Mouse (Mus musculus): Measurements from ENCODE around the gene Icosl.
"Not testable (repeated sequence)": the region's sequence is repeated elsewhere in the genome, so short reads cannot be mapped to it uniquely, and the experiment has no call there.

Gene Icosl

GRCm38 (mm10) chr10:78069101-78070011 lies at the start of gene Icosl:
Icosl (plus strand) TSS chr10:78069302.
- DNase-seq = peak; percentile 86 to 92

DNA sequence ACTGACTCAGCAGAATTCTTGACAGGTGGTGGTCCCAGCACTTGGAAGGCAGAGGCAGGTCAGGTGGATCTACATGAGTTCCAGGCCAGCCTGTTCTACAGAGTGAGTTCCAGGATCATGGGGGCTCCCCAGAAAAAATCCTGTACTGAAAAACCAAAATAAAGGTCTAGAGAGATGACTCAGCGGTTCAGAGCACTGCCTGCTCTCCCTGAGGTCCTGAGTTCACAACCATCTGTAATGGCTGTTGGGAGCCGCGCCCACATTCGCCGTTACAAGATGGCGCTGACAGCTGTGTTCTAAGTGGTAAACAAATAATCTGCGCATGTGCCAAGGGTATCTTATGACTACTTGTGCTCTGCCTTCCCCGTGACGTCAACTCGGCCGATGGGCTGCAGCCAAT lies 49.1 kb upstream of the Icosl start:
- not testable (repeated sequence) for DNase-seq

DNA sequence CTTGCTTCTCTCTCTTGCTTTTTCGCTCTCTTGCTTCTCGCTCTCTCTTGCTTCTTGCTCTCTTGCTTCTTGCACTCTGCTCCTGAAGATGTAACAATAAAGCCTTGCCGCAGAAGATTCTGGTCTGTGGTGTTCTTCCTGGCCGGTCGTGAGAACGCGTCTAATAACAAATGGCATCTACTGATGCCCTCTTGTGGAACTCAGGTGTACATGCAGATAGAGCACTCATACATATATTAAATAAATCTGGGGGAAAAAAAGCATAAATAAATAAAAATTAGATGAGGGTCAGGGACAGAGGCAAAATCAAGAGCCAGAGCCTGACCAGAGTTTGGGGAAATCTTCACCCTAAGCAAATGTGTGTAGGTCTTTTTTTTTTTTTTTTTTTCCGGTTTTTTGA lies 43.6 kb upstream of the Icosl start:
- DNase-seq = not testable (repeated sequence)

GRCm38 (mm10) chr10:78028129-78028528 lies 41.0 kb upstream of the Icosl start:
- DNase-seq = peak; percentile 84 to 86

DNA sequence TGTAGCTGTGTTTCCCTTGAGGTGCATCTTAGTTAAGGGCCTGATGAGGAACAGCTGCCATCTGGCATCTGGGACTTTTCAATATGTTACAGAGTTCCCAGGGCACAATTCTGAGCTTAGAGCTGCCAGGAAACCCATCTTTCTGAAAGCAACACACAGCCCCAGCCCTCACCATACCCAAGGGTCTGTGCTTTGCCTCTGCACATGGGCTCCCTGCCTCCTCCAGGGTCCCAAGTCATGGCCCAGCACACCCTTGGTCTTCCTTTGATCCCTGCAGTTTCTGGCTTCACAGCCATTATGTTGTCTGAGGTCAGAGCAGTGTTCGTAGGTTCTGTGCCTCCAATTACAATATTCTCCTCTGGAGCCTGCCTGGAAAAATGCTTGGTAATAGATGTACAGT lies 40.0 kb upstream of the Icosl start:
- no peak for DNase-seq

- no peak for DNase-seq
Observed at GRCm38 (mm10) chr10:78031987-78032386, 37.1 kb upstream of the Icosl start.

- DNase-seq = no peak
Observed at GRCm38 (mm10) chr10:78037139-78037538, 32.0 kb upstream of the Icosl start.

- DNase-seq = no peak
Observed at GRCm38 (mm10) chr10:78041647-78042046, 27.5 kb upstream of the Icosl start, which contains the start of gene Dnmt3l. Dnmt3l (plus strand) TSS chr10:78041947.

GRCm38 (mm10) chr10:78042096-78042495 lies 27.0 kb upstream of the Icosl start:
- no peak for DNase-seq

GRCm38 (mm10) chr10:78042697-78043405 lies 26.3 kb upstream of the Icosl start:
- no peak for DNase-seq

DNA sequence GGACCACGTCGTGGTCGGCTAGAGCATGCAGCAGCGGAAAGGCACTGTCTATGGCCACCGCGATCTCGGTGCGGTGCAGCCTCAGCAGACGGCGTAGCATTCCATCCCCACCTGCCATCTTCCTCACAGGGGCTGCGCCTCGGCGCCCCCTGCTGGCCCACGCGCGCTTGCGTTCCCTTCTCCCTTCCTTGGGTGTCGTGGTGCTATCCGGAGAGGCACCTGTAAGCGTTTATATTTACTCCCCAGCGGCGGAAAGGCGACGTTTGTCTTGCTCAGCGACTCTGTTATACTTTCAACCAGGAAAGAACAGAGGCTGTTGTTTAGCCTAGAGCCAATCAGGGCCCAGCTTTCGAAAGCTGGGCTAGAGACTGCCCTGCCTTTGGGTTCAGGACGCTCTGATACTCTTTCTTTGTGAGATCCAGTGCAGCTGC lies 25.7 kb upstream of the Icosl start, which contains the start of gene Aire:
TSS of gene Aire (minus strand) at position 205 of the 431 bp plus-strand sequence.
- DNase-seq = peak; percentile 70 to 79

DNA sequence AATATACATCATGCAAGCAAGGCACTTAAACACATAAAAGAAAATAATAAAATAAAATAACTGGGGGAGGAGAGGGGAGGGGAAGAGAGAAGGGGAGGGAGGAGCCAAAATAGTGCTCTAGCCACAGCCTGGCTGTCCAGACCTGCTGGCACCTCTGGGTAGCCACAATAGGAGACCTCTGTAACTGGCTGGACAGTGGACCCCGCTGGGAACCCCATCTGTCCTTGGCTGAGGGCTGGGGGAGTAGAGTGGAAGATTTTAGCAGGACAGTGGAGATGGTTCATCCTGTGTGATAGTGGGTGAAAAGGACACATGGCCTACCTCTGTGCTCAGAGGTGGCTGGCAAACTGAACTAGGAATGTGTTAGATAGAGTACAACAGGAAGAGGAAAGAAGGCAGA lies 24.6 kb upstream of the Icosl start:
- no peak for DNase-seq

GRCm38 (mm10) chr10:78046388-78046787 lies 22.7 kb upstream of the Icosl start:
- no peak for DNase-seq

DNA sequence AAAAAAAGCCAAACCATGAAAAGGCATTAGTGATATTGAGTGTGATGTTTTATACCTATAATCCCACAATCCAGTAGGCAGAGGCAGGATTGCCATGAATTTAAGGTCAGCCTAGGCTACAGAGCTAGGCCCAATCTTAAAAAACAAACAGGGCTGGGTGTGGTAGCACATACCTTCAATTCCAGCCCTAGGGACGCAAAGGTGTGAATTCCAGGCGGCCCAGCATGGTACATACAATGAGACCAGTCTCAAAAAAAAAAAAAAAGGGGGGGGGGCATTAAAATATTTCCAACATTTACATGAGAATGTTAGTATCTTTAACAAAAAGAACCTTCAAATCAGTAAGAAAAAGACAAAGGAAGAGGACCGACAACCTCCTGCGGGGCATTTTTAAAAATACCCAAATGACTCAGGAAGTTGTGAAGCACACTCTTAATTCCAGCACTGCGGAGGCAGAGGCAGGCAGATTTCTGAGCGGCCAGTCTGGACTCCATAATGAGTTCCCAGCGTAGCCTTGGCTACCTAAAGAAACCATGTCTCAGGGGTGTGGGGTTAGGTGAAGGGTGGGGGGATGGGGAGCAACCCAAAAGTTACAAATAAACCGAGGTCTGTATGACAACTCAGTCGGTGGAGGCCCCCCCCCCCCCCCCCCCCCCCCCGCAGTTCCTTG lies 20.9 kb upstream of the Icosl start:
- DNase-seq = no peak

GRCm38 (mm10) chr10:78049519-78050035 lies 19.5 kb upstream of the Icosl start:
- DNase-seq = no peak

DNA sequence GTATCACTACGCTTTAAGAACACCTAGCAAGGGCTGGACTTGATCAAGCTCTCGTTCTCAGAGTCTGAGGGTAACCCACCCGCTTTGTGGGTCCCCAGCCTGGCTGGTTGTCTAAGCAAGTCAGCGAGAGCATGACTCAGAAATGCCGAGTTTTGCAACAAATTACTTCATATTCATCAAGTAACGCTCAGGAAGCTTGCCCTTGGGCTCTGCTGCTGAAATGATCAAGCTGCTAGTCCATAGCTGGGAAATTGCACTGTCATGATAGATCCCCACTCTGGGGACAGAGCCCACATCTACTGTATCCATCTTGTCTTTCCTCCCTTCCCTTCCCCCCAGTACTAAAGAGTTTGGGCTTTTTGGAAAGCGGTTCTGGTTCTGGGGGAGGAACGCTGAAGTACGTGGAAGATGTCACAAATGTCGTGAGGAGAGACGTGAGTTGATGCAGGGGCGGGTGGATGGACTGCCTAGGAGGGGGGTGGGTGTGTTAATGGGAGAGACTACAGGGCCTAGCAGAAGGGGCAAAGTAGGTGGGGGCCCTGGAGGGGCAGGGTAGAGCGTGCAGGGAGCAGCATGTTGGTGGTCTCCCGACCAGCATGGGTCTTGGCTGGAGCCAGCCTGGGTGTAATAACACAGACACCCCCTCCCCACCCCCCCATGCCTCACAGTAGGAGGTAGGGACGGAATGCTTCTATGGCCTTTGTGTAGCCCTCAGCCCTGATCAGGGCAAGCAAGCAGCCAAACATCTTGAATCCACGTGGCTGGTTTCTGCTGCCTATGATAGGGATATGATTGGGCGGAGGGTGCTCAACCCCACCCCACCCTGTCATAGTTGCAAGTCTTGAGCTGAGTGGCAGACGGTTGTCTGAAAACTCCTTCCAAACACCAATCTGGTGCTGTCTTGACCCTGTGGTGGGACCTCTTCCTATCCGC lies 14.2 kb upstream of the Icosl start:
- peak; percentile 18 to 43 for DNase-seq

DNA sequence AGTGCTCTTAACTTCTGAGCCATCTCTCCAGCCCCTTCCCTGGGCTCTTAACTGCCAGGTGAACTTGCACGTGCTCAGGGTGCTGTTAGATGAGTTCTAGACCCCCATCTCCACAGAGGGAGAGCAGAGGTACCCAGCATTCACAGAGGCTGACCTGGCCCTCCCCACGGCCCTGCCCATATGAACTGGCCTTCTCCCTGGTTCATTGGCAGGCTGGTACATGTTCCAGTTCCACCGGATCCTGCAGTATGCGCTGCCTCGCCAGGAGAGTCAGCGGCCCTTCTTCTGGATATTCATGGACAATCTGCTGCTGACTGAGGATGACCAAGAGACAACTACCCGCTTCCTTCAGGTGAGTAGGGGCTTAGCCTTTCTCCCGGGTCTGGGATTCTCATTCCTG lies 12.0 kb upstream of the Icosl start:
- DNase-seq = no peak

- no peak for DNase-seq
Observed at GRCm38 (mm10) chr10:78063122-78063521, 6.0 kb upstream of the Icosl start.

GRCm38 (mm10) chr10:78067226-78067625 lies 1.9 kb upstream of the Icosl start:
- DNase-seq = peak; percentile 58 to 77

DNA sequence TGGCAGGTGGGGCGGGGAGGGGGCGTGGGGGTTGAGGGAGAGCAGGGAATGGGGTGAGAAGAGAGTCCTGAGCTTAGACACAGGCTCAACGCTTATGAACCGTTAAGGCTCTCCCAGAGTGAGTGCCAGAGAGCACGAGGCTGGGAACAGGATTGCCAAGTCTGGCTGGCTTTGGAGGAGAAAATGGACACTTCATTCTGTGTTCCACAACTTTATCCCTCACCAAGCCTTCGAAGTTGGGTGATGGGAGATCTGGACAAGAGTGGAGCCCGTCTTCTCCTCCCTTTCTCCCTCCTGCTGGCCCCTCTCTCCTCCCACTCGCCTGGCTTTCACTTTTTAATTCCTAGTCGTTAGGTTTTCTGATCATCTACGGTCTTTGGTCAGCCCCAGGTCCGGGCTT lies 561 bp upstream of the Icosl start:
- DNase-seq = peak in 1 of 2 experiments; percentile 40

- DNase-seq = no peak
Observed at GRCm38 (mm10) chr10:78074151-78074550, 5.0 kb downstream of the Icosl start.

GRCm38 (mm10) chr10:78074977-78075376 lies 5.9 kb downstream of the Icosl start:
- DNase-seq = no peak
